Mouse (Mus musculus) liver, embryonic 14.5 days (tissue): ENCODE results near the gene Cdh13.

Source experiments
- CTCF ChIP-seq: IDR thresholded peaks from 2 replicates; pipeline ENCODE4 v1.5.1; 2016; ENCODE audit warnings: antibody characterized with exemption, low read depth, control low read depth
- EP300 ChIP-seq: IDR thresholded peaks from 2 replicates; pipeline ENCODE4 v1.6.1; 2016; ENCODE audit warnings: antibody characterized with exemption, low read depth

DNA sequence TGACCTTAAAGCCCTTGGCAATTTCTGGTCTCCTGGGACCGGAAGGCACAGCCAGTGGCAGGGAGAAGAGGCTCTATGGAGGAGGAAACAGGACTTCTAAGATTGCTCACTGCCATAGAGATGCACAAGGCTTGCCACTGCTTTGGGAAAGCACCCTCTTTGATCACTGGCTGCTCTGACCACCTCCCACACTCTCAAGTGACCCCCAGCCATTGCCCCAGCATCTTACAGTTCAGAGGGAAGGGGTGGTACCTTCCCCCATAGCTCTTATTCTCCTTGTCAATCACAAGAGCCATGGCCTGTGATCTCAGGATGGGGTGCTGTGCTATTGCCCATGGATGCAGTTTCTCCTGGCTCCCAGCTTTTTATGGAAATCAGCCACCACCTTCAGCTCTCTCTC lies 406.3 kb downstream of the Cdh13 start:
- no peak for TF ChIP-seq CTCF
- TF ChIP-seq EP300: no peak
